Mouse (Mus musculus) erythroblast, embryonic 14.5 days (primary cell): ENCODE measurements around the gene Stub1. TPM values are rescaled to one million over a fixed set of nuclear protein-coding genes. Genes with fewer than 3 reads are reported as not detected.

Experiments used
- H3K27me3 ChIP-seq: 2 replicates; pipeline ENCODE4 v1.6.1; 2012; ENCODE audit warnings: inconsistent platforms; ENCODE audit not compliant: control insufficient read depth
- H3K36me3 ChIP-seq: 2 replicates; pipeline ENCODE4 v1.6.1; 2012; ENCODE audit warnings: mild to moderate bottlenecking, inconsistent platforms; ENCODE audit not compliant: control insufficient read depth
- H3K4me1 ChIP-seq: 2 replicates; pipeline ENCODE4 v1.6.1; 2012; ENCODE audit warnings: inconsistent platforms; ENCODE audit not compliant: control insufficient read depth
- H3K4me3 ChIP-seq: replicated peaks from 2 replicates; pipeline ENCODE3; 2012; ENCODE audit warnings: moderate library complexity, mild to moderate bottlenecking, inconsistent platforms
- H3K9me3 ChIP-seq: 2 replicates; pipeline ENCODE4 v1.6.1; 2012; ENCODE audit warnings: low read length, inconsistent platforms, mixed read lengths; ENCODE audit not compliant: control insufficient read depth
- GATA1 ChIP-seq: IDR thresholded peaks from 2 replicates; pipeline ENCODE4 v1.6.1; 2012; ENCODE audit warnings: low read length, inconsistent platforms, mixed read lengths
- TAL1 ChIP-seq: IDR thresholded peaks from 3 replicates; pipeline ENCODE4 v1.6.1; 2012; ENCODE audit warnings: low read length, inconsistent platforms, mixed read lengths
- polyA plus RNA-seq: library from polyadenylated mRNA; stranded (reverse); fragments of >175 nt; gene quantifications from 2 replicates; pipeline ENCODE4 v1.2.3, GENCODE M21; 2012

Stub1 gene
- polyA plus RNA-seq, 1 experiment, result 10.6 TPM

DNA sequence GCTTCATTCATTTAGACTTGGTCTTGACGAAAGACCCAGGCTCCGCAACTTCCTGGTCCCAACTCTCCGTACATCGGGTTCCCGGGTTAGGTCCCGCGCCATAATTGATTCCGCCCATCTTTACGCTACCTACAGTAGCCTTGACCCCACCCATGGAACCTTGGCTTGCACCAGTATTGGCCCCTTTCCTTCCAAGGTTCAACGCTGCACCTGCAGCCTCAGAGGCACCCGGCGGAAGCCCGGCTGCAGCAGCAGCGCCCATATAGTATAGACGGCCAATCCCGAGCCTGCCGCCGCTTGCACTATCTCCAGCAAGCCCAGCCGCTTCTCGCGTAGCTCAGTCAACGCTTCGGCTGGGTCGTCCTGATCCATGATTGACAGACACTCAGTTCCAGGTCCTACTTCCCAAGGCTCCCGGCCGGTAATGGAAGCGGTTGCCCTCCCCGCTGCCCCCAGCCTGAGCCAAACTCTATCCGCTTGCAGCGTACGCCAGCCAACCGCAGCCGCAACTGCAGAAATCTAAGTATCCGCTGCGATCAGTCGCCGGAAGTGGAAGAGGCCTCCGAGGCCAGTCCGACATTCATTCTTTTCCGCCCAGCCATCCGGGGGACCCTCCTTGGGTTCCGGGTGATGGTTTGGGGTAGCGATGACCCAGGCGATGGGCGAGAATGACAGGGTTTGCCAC, 41.2 kb downstream of the Stub1 start:
- no peak; the same call in 1 of the 2 replicates for TF ChIP-seq GATA1
- TF ChIP-seq TAL1, result no peak
- H3K9me3 ChIP-seq, result no peaks in the 10 kb centered on the region
- no peaks in the 10 kb centered on the region for H3K27me3 ChIP-seq
- peaks cover 61% of the 10 kb centered on the region for H3K4me1 ChIP-seq
- peaks cover 41% of the 10 kb centered on the region for H3K36me3 ChIP-seq
- peak overlapping the region; percentile 87 for H3K4me3 ChIP-seq

DNA sequence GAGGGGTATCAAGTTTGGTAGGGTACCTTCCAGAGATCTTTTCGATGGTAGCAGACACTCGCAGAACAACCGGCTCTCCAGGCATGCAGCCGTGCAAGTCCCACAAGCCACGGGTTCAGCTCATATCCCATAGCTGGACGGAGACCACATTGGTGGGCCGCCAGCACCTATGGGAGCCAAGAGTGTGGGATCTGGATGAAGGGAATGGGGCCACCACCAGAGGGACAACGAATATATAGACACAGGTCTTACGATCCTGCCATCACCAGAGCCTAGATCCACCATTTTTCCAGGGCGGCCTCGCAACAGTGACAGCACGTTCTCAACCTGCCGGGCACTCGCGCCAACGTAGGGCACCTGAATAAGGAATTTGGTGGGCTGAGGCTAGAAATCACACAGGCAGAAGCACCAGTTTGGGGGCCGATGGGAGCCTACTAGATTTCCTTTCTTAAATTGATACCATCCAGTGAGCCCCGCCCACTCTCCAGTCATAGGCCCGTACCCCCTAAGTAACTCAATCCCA, 41.8 kb downstream of the Stub1 start:
- Histone ChIP-seq H3K27me3 (no peaks in the 10 kb centered on the region), H3K9me3 (no peaks in the 10 kb centered on the region), H3K4me1 (peaks cover 61% of the 10 kb centered on the region), H3K36me3 (peaks cover 45% of the 10 kb centered on the region), H3K4me3 (peak overlapping the region; percentile 87)
- no peak for TF ChIP-seq GATA1
- TF ChIP-seq TAL1, result no peak

DNA sequence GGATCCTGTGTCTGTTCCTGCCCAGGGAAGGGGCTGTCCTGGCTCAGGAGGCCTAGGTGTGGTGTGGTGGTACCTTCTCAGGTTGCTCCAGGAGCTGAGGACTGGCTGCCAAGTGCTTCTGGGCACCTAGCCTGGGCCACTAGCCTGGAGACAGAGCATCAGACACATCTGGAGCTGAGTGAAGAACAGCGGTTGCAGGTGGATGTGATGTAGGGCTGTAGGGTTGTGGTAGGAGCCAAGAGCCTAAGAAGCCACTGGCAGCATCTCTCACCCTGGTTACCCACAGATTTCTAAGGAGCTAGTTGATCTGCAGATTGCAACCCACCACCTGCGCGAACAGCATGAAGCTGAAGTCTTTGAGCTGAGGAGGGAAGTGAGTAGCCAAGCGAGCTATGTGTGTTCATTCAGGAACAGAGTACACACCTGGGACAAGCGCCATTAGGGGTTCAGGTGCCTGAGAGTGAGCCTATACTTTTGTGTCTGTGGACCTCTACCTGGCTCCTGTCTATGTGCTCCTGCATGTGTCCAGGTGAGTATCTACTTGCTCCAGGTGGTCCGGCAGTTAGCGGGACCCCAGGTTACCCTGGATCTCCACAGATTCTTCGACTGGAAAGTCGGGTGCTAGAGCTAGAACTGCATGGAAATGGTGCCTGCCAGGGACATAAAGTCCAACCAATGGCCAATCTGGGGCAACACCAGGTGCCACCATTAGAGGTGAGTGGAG, 46.3 kb downstream of the Stub1 start:
- TF ChIP-seq GATA1, result no peak
- TF ChIP-seq TAL1, result no peak
- Histone ChIP-seq H3K27me3 (no peaks in the 10 kb centered on the region), H3K36me3 (peaks cover 59% of the 10 kb centered on the region), H3K4me1 (peaks cover 40% of the 10 kb centered on the region), H3K4me3 (no peak overlapping the region), H3K9me3 (no peaks in the 10 kb centered on the region)

DNA sequence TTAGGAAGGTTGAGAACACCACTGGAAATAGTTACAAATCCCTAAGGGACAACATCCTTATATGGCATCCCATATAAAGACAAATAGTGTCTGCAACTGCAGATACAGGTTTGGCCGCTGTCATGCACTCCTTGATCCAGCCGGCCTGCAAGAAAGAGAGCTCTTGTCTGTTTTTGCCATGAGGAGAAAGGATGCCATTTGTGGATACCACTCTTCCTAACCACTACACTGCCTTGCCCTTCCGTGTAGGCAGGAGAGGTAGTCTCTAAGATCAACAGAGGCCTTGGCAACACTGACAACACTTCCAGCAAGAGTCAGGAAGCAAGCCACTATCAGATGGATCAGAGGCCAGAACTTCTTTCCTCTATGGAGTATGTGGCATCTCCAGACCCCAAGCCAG, 46.9 kb downstream of the Stub1 start, which contains the start of gene Ccdc78:
Ccdc78 (plus strand) TSS at position 301 of the 400 bp plus-strand sequence.
- H3K27me3 ChIP-seq, result no peaks in the 10 kb centered on the region
- H3K9me3 ChIP-seq, result no peaks in the 10 kb centered on the region
- H3K36me3 ChIP-seq, result peaks cover 65% of the 10 kb centered on the region
- peak within 1 kb of the TSS; percentile 82 for H3K4me3 ChIP-seq
- peaks cover 34% of the 10 kb centered on the region for H3K4me1 ChIP-seq
- TF ChIP-seq GATA1 (no peak), TAL1 (no peak)

DNA sequence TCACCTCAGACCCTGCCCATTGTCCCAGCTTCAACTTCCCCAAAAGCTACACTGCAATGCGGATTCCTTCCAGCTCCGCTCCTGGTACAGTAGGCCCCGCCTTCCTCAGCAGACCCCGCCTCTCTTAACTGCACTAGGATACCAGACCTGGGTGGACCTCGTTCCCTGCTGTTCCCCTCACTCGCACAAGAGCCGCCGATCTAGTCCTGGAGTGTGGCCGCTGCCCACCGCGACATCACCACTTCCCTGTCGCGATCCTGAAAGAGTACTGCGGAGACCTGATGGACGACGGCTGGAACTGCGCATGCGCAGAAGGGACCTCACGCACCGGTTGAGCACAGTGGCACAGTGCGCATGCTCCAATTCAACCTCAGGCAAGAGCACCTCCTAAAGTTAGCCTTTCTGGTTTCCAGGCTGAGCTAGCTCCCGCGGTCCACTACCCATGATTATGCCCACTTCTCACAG, 47.9 kb downstream of the Stub1 start, which contains the start of gene Haghl:
Haghl (minus strand) TSS at position 393 of the 465 bp plus-strand sequence.
- TF ChIP-seq GATA1, result no peak
- no peak for TF ChIP-seq TAL1
- peaks cover 69% of the 10 kb centered on the region for H3K36me3 ChIP-seq
- H3K4me1 ChIP-seq, result peaks cover 25% of the 10 kb centered on the region
- H3K4me3 ChIP-seq, result peak within 1 kb of the TSS; percentile 82
- no peaks in the 10 kb centered on the region for H3K9me3 ChIP-seq
- H3K27me3 ChIP-seq, result no peaks in the 10 kb centered on the region

DNA sequence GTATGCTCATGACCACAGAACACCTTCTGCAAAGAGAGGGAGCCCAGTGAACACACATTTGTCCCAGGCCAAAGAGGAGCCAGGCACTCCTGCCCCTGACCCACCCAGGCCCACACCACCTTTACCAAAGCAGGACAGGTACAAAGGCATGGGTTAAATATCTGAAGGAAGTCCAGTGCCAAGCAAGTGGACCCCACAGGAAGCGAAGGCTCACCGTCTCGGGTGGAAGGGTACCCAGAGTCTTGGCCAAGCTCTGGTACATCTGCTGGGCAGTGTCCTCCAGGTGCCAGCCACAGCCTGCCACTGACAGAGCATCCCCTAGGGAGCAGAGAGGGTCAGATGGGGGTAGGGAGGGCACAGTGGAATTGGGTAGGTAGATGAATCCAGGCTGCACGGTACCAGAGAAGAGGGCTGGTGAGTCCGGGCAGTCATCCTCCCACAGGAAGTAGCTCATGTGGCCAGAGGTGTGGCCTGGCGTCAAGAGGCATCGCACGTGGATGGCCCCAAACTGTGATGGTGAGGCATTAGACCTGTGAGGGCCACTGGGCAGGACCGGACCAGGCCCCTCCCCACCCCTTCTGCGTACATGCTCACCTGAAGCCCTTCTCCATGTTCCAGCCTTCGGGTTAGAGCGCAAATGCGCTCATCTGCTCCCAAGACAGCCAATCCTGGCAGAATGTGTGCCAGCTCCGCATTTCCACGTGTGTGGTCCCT, 49.2 kb downstream of the Stub1 start:
- peaks cover 25% of the 10 kb centered on the region for H3K4me1 ChIP-seq
- H3K4me3 ChIP-seq, result no peak overlapping the region
- peaks cover 72% of the 10 kb centered on the region for H3K36me3 ChIP-seq
- H3K27me3 ChIP-seq, result no peaks in the 10 kb centered on the region
- no peak for TF ChIP-seq GATA1
- TF ChIP-seq TAL1, result no peak
- H3K9me3 ChIP-seq, result no peaks in the 10 kb centered on the region

DNA sequence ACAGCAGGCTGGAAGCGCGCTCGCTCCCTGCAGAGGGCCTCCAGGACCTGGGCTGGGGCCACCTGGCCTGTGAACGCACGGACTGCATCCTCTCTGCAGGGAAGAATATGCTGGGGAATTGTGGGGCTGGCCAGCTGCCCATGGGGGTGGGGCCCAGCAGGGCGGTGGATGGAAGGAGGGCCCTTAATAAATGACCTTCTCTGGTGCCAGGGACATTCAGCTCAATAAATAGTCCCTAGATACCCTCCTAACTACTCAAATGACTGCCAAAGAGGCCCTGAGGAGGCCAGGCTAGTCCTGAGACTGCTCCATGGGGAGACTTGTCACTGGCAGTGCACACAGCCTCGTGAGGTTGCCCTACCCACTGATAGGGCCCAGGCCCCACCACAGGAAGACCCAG, 50.1 kb downstream of the Stub1 start:
- Histone ChIP-seq H3K36me3 (peaks cover 73% of the 10 kb centered on the region), H3K4me3 (no peak overlapping the region), H3K27me3 (no peaks in the 10 kb centered on the region), H3K9me3 (no peaks in the 10 kb centered on the region), H3K4me1 (peaks cover 25% of the 10 kb centered on the region)
- no peak for TF ChIP-seq GATA1
- no peak for TF ChIP-seq TAL1

DNA sequence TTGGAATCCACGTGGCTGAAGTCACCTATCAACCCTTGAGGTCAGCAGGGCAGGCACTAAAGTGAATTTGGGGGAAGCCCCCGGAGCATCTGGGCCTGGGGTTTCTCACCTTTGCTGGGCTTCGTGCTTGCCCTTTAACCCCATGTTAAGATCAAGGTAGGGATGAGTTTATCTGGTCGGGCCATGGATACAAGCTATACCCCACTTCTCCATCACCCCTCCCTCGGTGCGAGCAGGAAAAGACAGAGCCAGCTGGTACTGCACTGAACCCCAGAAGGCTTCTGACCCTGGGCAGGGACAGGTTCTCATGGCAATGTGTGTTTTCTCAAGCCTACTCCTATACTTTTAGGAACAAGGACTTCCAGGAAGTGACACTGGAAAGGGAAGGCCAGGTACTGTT, 51.9 kb downstream of the Stub1 start:
- Histone ChIP-seq H3K4me3 (no peak overlapping the region), H3K9me3 (no peaks in the 10 kb centered on the region), H3K27me3 (no peaks in the 10 kb centered on the region), H3K4me1 (peaks cover 21% of the 10 kb centered on the region), H3K36me3 (peaks cover 72% of the 10 kb centered on the region)
- no peak for TF ChIP-seq TAL1
- TF ChIP-seq GATA1, result no peak

Other genes starting within 250 kb of the Stub1 start
- gene Gng13, start 116.2 kb downstream of the Stub1 start, polyA plus RNA-seq, result not detected in 2 replicates
- gene Chtf18, start 106.0 kb downstream of the Stub1 start, polyA plus RNA-seq, result 15.6 and 20.0 TPM in 2 replicates
- gene Rpusd1, start 105.7 kb downstream of the Stub1 start, polyA plus RNA-seq, result 3.2 and 4.0 TPM in 2 replicates
- not detected in 2 replicates for gene Mslnl, start 97.4 kb downstream of the Stub1 start, polyA plus RNA-seq
- not detected in 2 replicates for gene Msln, start 79.0 kb downstream of the Stub1 start, polyA plus RNA-seq
- 2.0 TPM in 2 replicates for gene Narfl, start 59.6 kb downstream of the Stub1 start, polyA plus RNA-seq
- gene Haghl, start 47.7 kb downstream of the Stub1 start, polyA plus RNA-seq, result 0.46 and 0.59 TPM in 2 replicates
- not detected in 2 replicates for gene Ccdc78, start 46.8 kb downstream of the Stub1 start, polyA plus RNA-seq
- 2.8 and 3.7 TPM in 2 replicates for gene Fam173a, start 40.5 kb downstream of the Stub1 start, polyA plus RNA-seq
- not detected in 2 replicates for gene AC134908.4, start 37.7 kb downstream of the Stub1 start, polyA plus RNA-seq
- 7.2 and 7.4 TPM in 2 replicates for gene Metrn, start 36.3 kb downstream of the Stub1 start, polyA plus RNA-seq
- not detected in 2 replicates for gene Fbxl16, start 24.3 kb downstream of the Stub1 start, polyA plus RNA-seq
- gene Wdr24, start 9.8 kb downstream of the Stub1 start, polyA plus RNA-seq, result 0.32 and 0.68 TPM in 2 replicates
- 0.31 and 0.65 TPM in 2 replicates for gene Jmjd8, start 4.5 kb downstream of the Stub1 start, polyA plus RNA-seq
- gene Rhbdl1, start 3.9 kb upstream of the Stub1 start, polyA plus RNA-seq, result 0.22 and 0.54 TPM in 2 replicates
- 0.68 and 1.1 TPM in 2 replicates for gene Gm20683, start 8.4 kb upstream of the Stub1 start, polyA plus RNA-seq
- gene Rhot2, start 11.4 kb upstream of the Stub1 start, polyA plus RNA-seq, result 17.7 and 19.8 TPM in 2 replicates
- gene Wdr90, start 28.1 kb upstream of the Stub1 start, polyA plus RNA-seq, result 1.9 and 3.6 TPM in 2 replicates
- 3.7 and 4.0 TPM in 2 replicates for gene Mcrip2, start 35.4 kb upstream of the Stub1 start, polyA plus RNA-seq
- gene Mettl26, start 41.7 kb upstream of the Stub1 start, polyA plus RNA-seq, result 6.4 and 8.3 TPM in 2 replicates
- gene Wfikkn1, start 47.5 kb upstream of the Stub1 start, polyA plus RNA-seq, result 0.17 and 0.18 TPM in 2 replicates
- gene Rab40c, start 86.3 kb upstream of the Stub1 start, polyA plus RNA-seq, result 0.68 and 1.0 TPM in 2 replicates
- 164 and 218 TPM in 2 replicates for gene Pigq, start 111.5 kb upstream of the Stub1 start, polyA plus RNA-seq
- gene Nhlrc4, start 111.6 kb upstream of the Stub1 start, polyA plus RNA-seq, result 2.9 and 3.4 TPM in 2 replicates
- 0.25 TPM in 2 replicates for gene A930017K11Rik, start 119.2 kb upstream of the Stub1 start, polyA plus RNA-seq
- 6.2 and 6.3 TPM in 2 replicates for gene Capn15, start 152.4 kb upstream of the Stub1 start, polyA plus RNA-seq
- gene Rab11fip3, start 236.2 kb upstream of the Stub1 start, polyA plus RNA-seq, result 0.23 and 0.36 TPM in 2 replicates